Mouse (Mus musculus): Measurements from ENCODE around the gene Sh2b1.

The Sh2b1 gene

DNA sequence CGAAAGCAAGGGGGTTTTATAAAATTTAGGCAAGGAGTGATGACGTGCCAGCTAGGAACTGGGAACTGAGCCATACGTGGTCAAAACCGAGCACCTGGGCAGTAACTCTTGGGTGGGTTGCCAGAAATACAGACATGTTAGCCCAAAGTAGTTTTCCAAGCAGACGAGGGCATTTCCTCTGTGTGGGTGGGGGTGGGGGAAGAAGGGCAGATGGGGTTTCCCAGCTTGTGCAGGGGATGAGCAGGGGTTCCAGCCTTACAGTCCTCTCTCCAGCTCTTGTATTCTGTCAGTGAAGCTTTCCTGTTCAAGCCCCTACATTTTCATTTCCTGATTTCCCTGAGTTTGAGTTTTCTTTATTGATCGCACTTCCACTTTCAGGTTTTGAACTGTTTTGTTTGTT is 51.1 kb downstream of the Sh2b1 start:
- DNase-seq (ENCODE audit: extremely low read depth, low read depth, low spot score) = no peak

DNA sequence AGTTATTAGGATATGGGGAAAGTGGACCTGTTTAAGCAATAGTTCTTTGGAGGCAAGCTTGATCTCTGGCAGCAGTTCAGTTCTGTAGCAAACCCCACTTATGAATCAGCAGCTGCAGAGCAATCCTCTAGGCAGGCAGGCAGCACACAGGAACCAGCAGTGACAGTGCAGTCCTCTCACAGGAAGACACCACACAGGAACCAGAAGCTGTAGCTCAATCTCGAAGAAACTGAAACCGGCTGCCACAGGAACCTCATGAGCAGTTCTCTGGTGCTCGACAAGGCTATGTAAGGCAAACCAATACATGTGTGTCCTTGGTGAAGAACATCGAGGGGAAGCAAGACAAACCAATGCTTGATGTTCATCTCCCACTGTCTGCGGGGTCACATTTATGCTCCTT is 53.5 kb downstream of the Sh2b1 start:
- no peak for DNase-seq (ENCODE audit: extremely low read depth, low read depth, low spot score)

DNA sequence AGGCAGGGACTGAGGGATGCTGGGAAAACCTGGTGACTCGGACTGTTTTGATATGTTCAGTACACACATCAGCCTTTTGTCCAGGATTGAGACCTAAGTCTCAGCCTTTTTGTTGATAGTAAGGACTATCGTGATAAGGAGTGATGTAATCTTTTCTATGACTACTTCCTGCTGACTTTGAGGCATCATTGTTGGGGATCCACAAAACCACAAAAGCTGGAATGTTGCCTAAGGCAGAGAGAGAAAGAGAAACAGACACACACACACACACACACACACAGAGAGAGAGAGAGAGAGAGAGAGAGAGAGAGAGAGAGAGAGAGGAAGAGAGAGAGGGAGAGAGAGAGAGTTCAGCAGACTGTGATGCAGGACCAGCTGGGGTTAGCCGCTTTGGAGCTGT is 56.7 kb downstream of the Sh2b1 start:
- DNase-seq (ENCODE audit: extremely low read depth, low read depth, low spot score) = no peak

DNA sequence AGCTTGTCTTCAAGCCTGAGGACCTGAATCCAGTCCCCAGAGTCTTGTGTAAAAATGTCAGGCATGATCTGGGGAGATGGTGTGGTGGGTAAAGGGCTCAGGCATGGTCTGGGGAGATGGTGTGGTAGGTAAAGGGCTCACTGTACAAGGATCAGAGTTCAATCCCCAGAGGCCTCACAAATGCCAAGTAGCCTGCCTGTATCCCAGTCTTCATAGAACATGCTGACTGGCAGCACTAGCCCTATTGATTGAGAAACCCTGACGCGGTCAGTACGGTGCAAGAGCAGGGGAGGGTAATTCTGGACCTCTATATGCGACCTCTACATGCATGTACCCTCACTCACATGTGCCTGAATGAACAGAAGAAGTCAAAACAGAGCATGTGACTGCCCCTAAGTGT is 57.6 kb downstream of the Sh2b1 start:
- DNase-seq (ENCODE audit: extremely low read depth, low read depth, low spot score) = no peak

DNA sequence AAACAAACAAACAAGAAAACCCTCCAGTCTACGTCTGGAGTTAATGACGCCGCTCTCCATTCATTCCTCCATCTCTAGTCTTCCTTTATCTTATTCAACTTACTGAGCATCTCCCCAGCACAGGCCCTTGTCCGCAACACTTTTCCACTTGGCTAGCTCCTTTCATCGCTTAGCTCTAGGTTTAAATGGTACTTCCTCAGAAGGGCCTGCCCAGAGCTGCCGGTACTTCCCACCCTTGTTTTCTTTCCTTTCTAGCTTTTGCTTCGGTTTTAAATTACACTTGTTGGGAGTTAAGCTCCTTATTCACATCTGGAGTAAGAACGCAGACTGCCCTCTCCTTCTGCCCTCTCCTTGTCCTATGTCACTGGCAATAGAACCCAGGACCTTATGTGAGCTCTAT is 58.2 kb downstream of the Sh2b1 start:
- DNase-seq (ENCODE audit: extremely low read depth, low read depth, low spot score) = no peak
